Mouse (Mus musculus): ENCODE results near the gene Rtf1.

- TF ChIP-seq CTCF (IDR thresholded peaks at IDR 0.05; ENCODE audit: borderline replicate concordance, control insufficient read depth, extremely low read depth, insufficient read depth, low read length, poor library complexity) = no peak
- no peak for TF ChIP-seq POLR2A (IDR thresholded peaks at IDR 0.05; ENCODE audit: control insufficient read depth, extremely low read depth, insufficient read depth, low read length, poor library complexity)
These were observed 82.8 kb downstream of the Rtf1 start for GRCm38 (mm10) chr2:119757601-119758100.
